Mouse (Mus musculus) activated CD4-positive, CD25-positive, alpha-beta regulatory T cell, adult 9 weeks (primary cell): ENCODE data around the gene Ints13. TPM values are rescaled to one million over a fixed set of nuclear protein-coding genes. Genes with fewer than 3 reads are reported as not detected.

ENCODE experiments used
- polyA plus RNA-seq: library from polyadenylated mRNA; unstranded; fragments of 100-300 nt; shearing (Covaris generic); gene quantifications from one replicate; pipeline ENCODE4 v1.2.1, GENCODE M21; 2017

Gene Ints13
- 111 TPM for polyA plus RNA-seq

DNA sequence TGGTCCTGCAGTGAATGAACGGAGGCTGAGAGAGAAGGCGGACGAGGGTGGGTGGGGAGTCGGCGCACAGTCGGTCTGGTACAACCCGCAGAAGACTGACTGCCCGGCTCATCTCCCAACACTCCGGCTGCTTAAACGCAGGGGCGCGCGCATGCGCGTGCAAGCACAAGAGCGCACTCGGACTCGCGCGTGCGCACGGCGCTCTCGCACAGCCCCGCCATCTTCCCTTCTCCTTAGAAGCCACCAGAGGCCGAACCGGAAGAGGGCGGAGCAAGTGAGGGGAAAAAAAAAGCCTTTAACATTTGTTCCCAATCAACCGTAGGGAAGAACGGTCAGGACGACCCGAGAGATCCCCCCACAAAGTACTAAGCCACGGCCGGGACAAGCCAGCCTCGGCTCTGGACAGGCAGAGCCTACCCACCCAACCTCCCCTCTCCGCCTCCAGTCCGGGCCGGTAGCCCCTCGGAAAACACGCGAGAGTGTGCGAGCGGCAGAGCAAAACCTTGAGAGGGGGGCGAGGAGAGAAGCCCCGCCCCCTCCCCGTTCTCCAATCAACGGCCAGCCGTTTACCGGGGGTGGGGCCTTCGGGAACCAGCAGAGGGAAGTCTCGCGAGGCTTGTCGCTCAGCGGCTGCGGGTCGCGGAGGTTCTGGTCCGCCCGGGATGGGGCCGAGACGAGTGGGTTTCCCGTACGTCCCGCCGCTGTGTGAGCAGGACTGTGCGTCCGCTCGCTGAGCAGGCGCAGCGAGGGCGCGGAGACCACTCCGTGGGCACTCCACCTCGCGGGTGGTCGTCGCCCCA, at the start of gene Ints13:
Gene Ints13, minus strand, starts transcription at position 526 of the 800 bp plus-strand sequence.

DNA sequence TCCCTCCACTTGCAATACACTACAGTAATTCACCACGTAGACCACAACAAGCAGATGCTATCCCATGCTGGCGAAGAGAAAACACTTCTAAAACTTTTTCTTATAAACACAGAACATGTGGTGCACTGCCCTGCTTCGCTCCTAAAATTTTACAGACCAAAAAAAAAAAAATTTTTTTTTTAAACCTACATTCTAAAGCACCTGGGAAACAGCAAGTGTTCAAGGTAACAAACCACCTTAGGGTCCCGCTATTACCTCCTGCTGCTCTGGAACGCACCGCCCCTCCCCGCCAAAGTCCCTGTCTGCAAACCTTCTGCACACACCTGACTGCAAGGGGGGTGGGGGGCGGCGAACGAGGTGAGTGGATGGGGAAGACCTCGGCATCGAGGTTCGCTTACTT, 732 bp downstream of the Ints13 start, which contains the start of gene Fgfr1op2:
Gene Fgfr1op2, plus strand, starts transcription at position 301 of the 400 bp plus-strand sequence.

DNA sequence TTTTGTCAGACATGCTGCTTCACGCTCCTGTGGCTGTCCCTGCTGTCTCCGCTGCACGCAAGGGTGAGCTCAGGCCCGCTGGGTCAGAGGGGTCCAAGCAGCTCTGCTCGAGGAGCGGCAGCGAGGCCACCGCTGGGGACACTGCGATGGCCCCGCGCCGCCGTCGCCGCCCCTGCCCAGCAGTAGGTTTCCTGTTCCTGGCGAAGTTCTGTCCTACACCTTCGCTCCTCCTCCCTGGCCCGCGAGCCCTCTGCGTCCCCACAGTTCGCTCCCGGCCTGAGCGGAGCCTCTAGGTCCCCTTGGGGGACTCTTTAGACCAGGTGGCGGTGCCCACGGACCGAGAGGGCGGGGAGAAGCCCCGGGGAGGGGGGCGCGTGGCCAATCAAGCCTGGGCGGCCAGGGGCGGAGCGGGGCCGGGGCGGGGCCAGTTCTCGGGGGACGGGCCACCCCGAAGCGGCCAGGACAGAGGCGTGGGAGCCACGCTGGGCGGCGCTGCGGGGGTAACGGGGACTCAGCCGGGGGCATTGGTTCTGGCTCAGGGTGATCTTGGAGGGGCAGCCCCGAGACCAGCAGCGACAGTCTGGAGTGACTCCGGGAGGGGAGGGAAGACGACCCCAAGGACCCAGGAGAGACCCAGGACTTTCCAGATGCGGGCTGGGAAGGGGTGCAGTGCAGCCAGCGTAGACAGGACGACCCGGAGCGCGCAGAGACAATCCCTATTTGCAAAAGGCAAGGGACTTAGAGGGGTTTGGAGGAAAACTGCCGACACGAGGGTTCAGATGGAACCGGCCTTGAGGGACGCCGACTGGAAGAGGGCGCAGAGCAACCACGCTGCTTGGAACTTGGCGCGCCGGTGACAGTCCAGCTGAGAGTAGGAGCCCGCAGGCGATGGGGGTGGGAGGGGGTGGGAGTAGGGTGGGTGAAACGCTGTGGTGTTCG, 75.5 kb downstream of the Ints13 start, which contains the start of gene Itpr2:
Gene Itpr2, minus strand, starts transcription at position 358 of the 939 bp plus-strand sequence.

Other genes starting within 250 kb of the Ints13 start
- gene Itpr2, start 75.6 kb downstream of the Ints13 start, polyA plus RNA-seq = 268 TPM
- 213 TPM for gene Fgfr1op2, start 632 bp downstream of the Ints13 start, polyA plus RNA-seq
- gene Med21, start 64.7 kb upstream of the Ints13 start, polyA plus RNA-seq = 93.2 TPM
- gene Tm7sf3, start 65.0 kb upstream of the Ints13 start, polyA plus RNA-seq = 2.7 TPM
- 9.7 TPM for gene Stk38l, start 147.2 kb upstream of the Ints13 start, polyA plus RNA-seq
- not detected for gene Arntl2, start 218.2 kb upstream of the Ints13 start, polyA plus RNA-seq